Mouse (Mus musculus): ENCODE data around the gene Slc22a18. TPM values are rescaled to one million over a fixed set of nuclear protein-coding genes. Genes with fewer than 3 reads are reported as not detected.

Slc22a18 gene
- polyA plus RNA-seq, 1 experiment = 0.12 TPM

DNA sequence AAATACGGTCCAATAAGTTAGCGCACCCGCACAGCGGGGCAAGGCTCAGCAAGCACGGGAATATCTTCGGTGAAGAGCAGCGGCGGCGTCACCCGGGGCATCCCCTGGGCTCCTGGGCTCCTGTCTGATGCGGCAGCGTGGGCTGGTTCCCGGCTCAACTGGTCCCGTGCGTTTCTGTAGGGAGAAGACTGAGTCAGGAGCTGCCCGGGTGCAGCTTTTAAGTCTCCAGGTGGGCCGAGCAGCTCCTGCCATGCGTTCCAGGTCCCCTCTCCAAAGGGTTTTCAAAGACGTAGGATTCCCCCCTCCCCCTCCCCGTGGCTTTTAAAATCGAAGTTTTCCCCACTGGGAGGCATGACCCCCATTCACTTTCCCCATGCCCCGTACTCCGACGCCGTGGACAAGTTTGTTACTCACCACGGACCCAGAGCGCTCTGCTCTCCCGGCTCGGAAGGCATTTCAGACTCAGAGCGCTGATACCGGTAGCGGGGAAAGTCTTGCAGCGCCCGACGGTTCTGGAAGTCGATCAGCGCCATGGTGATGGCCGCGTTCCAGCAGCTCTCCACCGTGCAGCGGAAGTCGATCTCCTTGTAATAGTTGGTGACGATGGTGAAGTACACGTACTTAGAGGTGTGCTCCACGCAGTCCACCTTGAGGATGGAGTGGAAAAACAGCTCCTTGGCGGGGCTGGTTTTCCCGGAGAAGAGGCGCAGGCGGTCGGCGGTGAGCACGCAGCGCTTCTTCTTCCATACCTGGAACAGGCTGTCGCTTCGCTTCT is 28.3 kb downstream of the Slc22a18 start:
- H3ac ChIP-seq (ENCODE audit: control insufficient read depth, insufficient read length) = no peak overlapping the region
- no peaks in the 10 kb centered on the region for H3K79me2 ChIP-seq (ENCODE audit: control insufficient read depth, insufficient read depth)
- H3K4me3 ChIP-seq = no peak overlapping the region
- H3K4me2 ChIP-seq (ENCODE audit: low read depth) = peak overlapping the region; percentile 74
- H3K27me3 ChIP-seq (ENCODE audit: control insufficient read depth, insufficient read depth, insufficient read length) = peaks cover 55% of the 10 kb centered on the region
- no peaks in the 10 kb centered on the region for H3K36me3 ChIP-seq (ENCODE audit: control insufficient read depth, insufficient read depth)
- TF ChIP-seq MAX (IDR thresholded peaks at IDR 0.05; ENCODE audit: low read depth) (no peak), USF1 (IDR thresholded peaks at IDR 0.05; ENCODE audit: low read depth) (no peak), E2F4 (IDR thresholded peaks at IDR 0.05; ENCODE audit: insufficient read depth) (no peak), CEBPB (IDR thresholded peaks at IDR 0.05; ENCODE audit: insufficient read depth, poor library complexity, severe bottlenecking) (no peak), TCF12 (IDR thresholded peaks at IDR 0.05; ENCODE audit: insufficient read depth, poor library complexity, severe bottlenecking) (no peak), MYOG (IDR thresholded peaks at IDR 0.05; ENCODE audit: control insufficient read depth in 1 of 3, insufficient read depth in 1 of 3, insufficient read length in 2 of 3, low read depth in 2 of 3) (no peak), TCF3 (IDR thresholded peaks at IDR 0.05; ENCODE audit: insufficient read length, low read depth) (no peak), REST (IDR thresholded peaks at IDR 0.05; ENCODE audit: insufficient read depth, insufficient read length) (no peak), POLR2A (IDR thresholded peaks at IDR 0.05; ENCODE audit: insufficient read length, low read depth) (no peak), SRF (IDR thresholded peaks at IDR 0.05; ENCODE audit: control insufficient read depth, insufficient read length, low read depth) (no peak), MYOD1 (IDR thresholded peaks at IDR 0.05; ENCODE audit: control insufficient read depth in 1 of 3, insufficient read length in 2 of 3, low read depth in 2 of 3) (no peak), POLR2AphosphoS2 (IDR thresholded peaks at IDR 0.05; ENCODE audit: insufficient read length, low read depth) (no peak)

DNA sequence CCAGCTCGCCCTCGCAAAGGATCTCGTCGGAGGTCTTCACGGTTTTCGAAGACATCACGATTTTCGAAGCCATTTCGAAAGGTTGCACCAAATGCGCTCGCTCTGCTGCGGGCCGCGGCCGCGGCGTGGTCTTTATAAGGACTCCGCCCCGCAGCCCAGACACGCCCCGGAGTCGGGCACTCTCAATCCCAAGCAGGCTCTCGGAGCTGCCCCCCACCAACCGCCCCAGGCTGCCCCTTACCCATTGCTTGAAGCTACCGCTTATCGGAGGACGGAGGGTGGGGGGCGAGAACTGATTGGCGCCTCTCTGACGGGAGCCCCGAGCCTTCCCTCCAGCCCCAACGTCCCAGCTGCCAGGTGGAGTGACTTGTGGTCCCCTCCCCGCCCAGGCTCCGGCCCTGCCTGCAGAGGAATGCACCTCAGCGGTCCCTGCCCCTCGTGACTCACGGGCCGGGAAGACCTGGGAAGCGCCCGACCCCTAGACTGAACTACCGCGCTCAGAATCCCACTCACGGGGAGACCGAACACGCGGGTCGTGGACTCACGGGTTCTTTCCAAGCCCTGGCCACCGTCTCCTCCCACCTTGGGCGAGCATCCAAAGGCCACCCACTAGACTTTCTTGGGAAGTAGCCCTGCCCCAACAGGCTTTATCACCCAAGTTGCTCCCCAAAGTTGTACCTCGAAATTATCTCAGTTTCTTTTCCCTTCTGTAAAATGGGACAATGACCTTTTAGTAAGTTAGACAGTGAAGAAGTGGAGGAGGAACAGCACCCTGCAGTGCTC is 29.1 kb downstream of the Slc22a18 start, which contains the start of gene Phlda2:
TSS of gene Phlda2 (minus strand) at position 733 of the 783 bp plus-strand sequence.
- Histone ChIP-seq H3ac (ENCODE audit: control insufficient read depth, insufficient read length) (no peak within 1 kb of the TSS), H3K36me3 (ENCODE audit: control insufficient read depth, insufficient read depth) (no peaks in the 10 kb centered on the region), H3K4me3 (no peak within 1 kb of the TSS), H3K4me2 (ENCODE audit: low read depth) (peak within 1 kb of the TSS; percentile 74), H3K27me3 (ENCODE audit: control insufficient read depth, insufficient read depth, insufficient read length) (peaks cover 50% of the 10 kb centered on the region), H3K79me2 (ENCODE audit: control insufficient read depth, insufficient read depth) (no peaks in the 10 kb centered on the region)
- TF ChIP-seq REST (IDR thresholded peaks at IDR 0.05; ENCODE audit: insufficient read depth, insufficient read length) (no peak), SRF (IDR thresholded peaks at IDR 0.05; ENCODE audit: control insufficient read depth, insufficient read length, low read depth) (no peak), MAX (IDR thresholded peaks at IDR 0.05; ENCODE audit: low read depth) (no peak)

DNA sequence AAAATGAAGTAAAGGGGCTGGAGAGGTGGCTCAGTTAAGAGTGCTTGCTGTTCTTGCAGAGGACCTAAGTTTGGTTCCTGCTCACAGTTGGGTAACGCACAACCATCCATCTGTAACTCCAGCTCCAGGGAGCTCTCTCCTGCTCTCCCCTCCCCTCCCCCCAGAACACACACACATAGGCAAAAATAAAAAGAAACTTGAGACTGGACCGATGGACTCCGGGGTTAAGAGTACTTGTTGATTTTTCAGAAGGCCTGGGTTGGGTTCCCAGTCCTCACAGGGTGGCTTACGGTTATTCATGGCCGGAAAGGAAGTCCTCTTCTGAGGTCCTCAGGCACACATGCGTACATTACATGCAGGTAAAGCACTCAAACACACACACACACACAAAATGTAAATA is 30.4 kb downstream of the Slc22a18 start:
- Histone ChIP-seq H3K27me3 (ENCODE audit: control insufficient read depth, insufficient read depth, insufficient read length) (peaks cover 37% of the 10 kb centered on the region), H3K4me3 (no peak overlapping the region), H3ac (ENCODE audit: control insufficient read depth, insufficient read length) (no peak overlapping the region), H3K36me3 (ENCODE audit: control insufficient read depth, insufficient read depth) (no peaks in the 10 kb centered on the region), H3K4me2 (ENCODE audit: low read depth) (no peak overlapping the region), H3K79me2 (ENCODE audit: control insufficient read depth, insufficient read depth) (no peaks in the 10 kb centered on the region)
- TF ChIP-seq SRF (IDR thresholded peaks at IDR 0.05; ENCODE audit: control insufficient read depth, insufficient read length, low read depth) (no peak), CEBPB (IDR thresholded peaks at IDR 0.05; ENCODE audit: insufficient read depth, poor library complexity, severe bottlenecking) (no peak), MYOD1 (IDR thresholded peaks at IDR 0.05; ENCODE audit: control insufficient read depth in 1 of 3, insufficient read length in 2 of 3, low read depth in 2 of 3) (no peak), USF1 (IDR thresholded peaks at IDR 0.05; ENCODE audit: low read depth) (no peak), POLR2AphosphoS2 (IDR thresholded peaks at IDR 0.05; ENCODE audit: insufficient read length, low read depth) (no peak), MYOG (IDR thresholded peaks at IDR 0.05; ENCODE audit: control insufficient read depth in 1 of 3, insufficient read depth in 1 of 3, insufficient read length in 2 of 3, low read depth in 2 of 3) (no peak), TCF3 (IDR thresholded peaks at IDR 0.05; ENCODE audit: insufficient read length, low read depth) (no peak), POLR2A (IDR thresholded peaks at IDR 0.05; ENCODE audit: insufficient read length, low read depth) (no peak), E2F4 (IDR thresholded peaks at IDR 0.05; ENCODE audit: insufficient read depth) (no peak), MAX (IDR thresholded peaks at IDR 0.05; ENCODE audit: low read depth) (no peak), TCF12 (IDR thresholded peaks at IDR 0.05; ENCODE audit: insufficient read depth, poor library complexity, severe bottlenecking) (no peak)

DNA sequence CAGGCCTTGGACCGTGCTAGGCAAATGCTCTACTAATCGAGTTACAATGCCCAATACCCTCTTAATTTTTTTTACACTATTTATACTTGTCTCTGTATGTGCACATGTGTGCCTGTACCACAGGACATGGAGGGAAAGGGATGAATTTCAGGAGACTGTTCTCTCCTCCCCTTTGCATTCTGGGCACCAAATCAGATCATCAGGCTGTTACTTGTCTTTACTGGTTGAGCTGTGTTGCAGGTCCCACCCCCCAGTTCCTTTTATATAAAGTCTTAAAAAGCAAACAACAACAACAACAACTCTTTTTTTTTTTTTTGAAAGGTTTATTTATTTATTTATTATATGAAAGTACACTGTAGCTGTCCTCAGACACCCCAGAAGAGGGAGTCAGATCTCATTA is 31.9 kb downstream of the Slc22a18 start:
- H3K27me3 ChIP-seq (ENCODE audit: control insufficient read depth, insufficient read depth, insufficient read length) = peaks cover 28% of the 10 kb centered on the region

More for the DNA sequence above, 31.9 kb downstream of the Slc22a18 start:
- TF ChIP-seq MAX (IDR thresholded peaks at IDR 0.05; ENCODE audit: low read depth) (no peak), TCF12 (IDR thresholded peaks at IDR 0.05; ENCODE audit: insufficient read depth, poor library complexity, severe bottlenecking) (no peak), TCF3 (IDR thresholded peaks at IDR 0.05; ENCODE audit: insufficient read length, low read depth) (no peak), MYOD1 (IDR thresholded peaks at IDR 0.05; ENCODE audit: control insufficient read depth in 1 of 3, insufficient read length in 2 of 3, low read depth in 2 of 3) (no peak), SRF (IDR thresholded peaks at IDR 0.05; ENCODE audit: control insufficient read depth, insufficient read length, low read depth) (no peak), CEBPB (IDR thresholded peaks at IDR 0.05; ENCODE audit: insufficient read depth, poor library complexity, severe bottlenecking) (no peak), MYOG (IDR thresholded peaks at IDR 0.05; ENCODE audit: control insufficient read depth in 1 of 3, insufficient read depth in 1 of 3, insufficient read length in 2 of 3, low read depth in 2 of 3) (no peak), REST (IDR thresholded peaks at IDR 0.05; ENCODE audit: insufficient read depth, insufficient read length) (no peak), POLR2A (IDR thresholded peaks at IDR 0.05; ENCODE audit: insufficient read length, low read depth) (no peak), E2F4 (IDR thresholded peaks at IDR 0.05; ENCODE audit: insufficient read depth) (no peak), USF1 (IDR thresholded peaks at IDR 0.05; ENCODE audit: low read depth) (no peak), POLR2AphosphoS2 (IDR thresholded peaks at IDR 0.05; ENCODE audit: insufficient read length, low read depth) (no peak)
- Histone ChIP-seq H3K79me2 (ENCODE audit: control insufficient read depth, insufficient read depth) (no peaks in the 10 kb centered on the region), H3K36me3 (ENCODE audit: control insufficient read depth, insufficient read depth) (no peaks in the 10 kb centered on the region), H3K4me2 (ENCODE audit: low read depth) (no peak overlapping the region), H3ac (ENCODE audit: control insufficient read depth, insufficient read length) (no peak overlapping the region), H3K4me3 (no peak overlapping the region)

Measured in myocyte (in vitro differentiated cells).